ENCODE assay signal across 12 mouse cellular contexts in genomic region chr16:32633486-32634012, GRCm38 (mm10).
"Had no signal": no experiment of that assay in that cellular context is flagged by ENCODE, and none has a peak within 500 bp of the region (broad histone marks: within the 10 kb centered on the region; RNA-seq: fewer than 3 reads in every experiment).

No protein-coding gene starts in this region.

- H3K9ac ChIP-seq: limb, embryonic 13.5 days; midbrain, embryonic 12.5 days; neural tube, embryonic 15.5 days had no signal

- DNase-seq: kidney, adult 11 months; kidney, adult 9 months; kidney, postnatal 4 days; left cerebral cortex, postnatal 4 days; lung, adult 18-20 months; thymus, adult 18-20 months; thymus, postnatal 25 days had no signal

- H3K27ac ChIP-seq: kidney, postnatal 0 days; layer of hippocampus, adult 2 months; limb, embryonic 13.5 days; midbrain, embryonic 12.5 days; neural tube, embryonic 15.5 days had no signal

- H3K4me2 ChIP-seq: limb, embryonic 13.5 days; midbrain, embryonic 12.5 days; neural tube, embryonic 15.5 days had no signal

- H3K27me3 ChIP-seq: limb, embryonic 13.5 days; midbrain, embryonic 12.5 days; neural tube, embryonic 15.5 days had no signal

- H3K4me3 ChIP-seq: layer of hippocampus, adult 2 months; limb, embryonic 13.5 days; midbrain, embryonic 12.5 days; neural tube, embryonic 15.5 days had no signal

- H3K4me1 ChIP-seq: limb, embryonic 13.5 days; midbrain, embryonic 12.5 days had no signal

- H3K9me3 ChIP-seq: limb, embryonic 13.5 days; midbrain, embryonic 12.5 days; neural tube, embryonic 15.5 days had no signal
